Mouse (Mus musculus) spleen, adult 18-20 months (tissue): ENCODE measurements at regions not wholly inside any gene's neighbourhood (a gene's known extent, or its start where the extent isn't known, plus 50 kb on each side); places are given as distances from the start of the nearest gene placed in this dataset.

Experiments used
- DNase-seq, 2 experiments: peaks; one replicate each; pipeline ENCODE4 v3.0.0; 2022; ENCODE audit warnings: mixed read lengths in 2 of 2

DNA sequence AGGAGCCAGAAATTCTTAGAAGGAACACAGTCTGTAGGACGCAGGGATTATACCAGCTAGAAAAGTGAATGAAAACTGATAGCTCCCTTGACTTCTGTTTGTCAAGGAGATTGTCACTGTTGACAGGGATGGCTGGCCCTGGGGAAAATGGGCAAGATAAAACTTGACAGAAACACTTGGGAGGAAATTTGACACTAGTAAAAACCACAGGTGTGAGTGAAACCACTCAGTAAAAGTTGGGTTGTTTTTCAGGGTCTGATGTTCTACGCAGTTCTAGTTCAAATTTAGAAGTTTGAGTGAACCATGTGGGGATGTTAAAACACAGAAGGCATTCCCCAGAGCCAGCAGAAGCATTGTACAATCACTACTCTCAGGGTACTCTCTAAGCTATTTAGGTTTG is 246.6 kb upstream of the Prep start:
- DNase-seq, result no peak

DNA sequence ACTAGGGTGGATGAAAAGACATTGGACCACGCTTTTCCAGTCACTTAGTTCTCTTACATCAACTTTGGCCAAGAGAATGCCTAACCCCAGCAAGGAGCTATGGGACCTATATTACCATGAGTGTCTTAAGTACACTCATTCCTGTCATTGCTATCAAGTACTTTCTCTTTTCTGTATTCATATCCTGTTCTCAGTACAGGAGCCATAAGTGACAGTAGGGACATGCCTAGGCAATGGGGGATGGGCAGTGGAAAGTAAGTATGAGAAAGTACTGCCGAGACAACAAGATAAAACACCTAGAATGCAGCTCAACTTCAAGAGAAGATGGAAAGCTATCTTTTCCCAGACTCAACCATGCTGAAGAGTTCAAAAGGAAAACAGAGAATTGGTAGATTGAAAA is 247.6 kb upstream of the Prep start:
- no peak for DNase-seq

DNA sequence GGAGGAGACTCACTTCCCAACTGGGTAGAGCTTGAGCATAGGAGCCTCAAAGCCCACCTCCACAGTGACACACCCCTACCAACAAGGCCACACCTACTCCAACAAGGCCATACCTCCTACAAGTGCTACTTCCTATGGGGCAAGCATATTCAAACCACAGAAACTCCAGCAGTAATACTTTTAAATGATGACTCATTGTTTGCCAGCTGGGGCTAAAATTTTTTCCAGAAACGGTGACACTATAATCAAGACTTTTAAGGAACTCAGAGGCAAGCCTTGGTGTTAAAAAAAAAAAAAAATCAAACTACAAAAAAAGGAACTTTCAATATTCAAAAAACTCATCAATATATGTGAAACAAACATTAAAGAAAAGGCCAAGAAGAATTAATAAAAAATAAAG is 248.4 kb upstream of the Prep start:
- DNase-seq, result no peak

DNA sequence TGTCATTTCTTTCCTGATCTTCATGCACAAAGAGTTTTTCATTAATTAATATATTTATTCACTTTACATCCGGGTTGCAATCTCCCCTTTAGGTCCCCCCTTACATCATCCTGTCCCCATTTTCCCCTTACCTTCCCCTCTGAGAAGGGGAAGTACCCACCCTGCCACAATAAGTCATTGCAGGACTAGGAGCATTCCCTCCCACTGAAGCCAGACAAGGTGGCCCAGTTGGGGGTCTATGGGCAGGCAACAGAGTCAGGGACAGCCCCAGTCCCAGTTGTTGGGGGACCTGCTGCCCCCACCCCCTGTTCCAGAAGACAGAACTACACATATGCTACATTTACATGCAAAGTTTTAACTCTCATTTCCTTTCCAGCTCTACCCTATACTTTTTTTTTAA is 267.9 kb upstream of the Prdm1 start:
- DNase-seq, result no peak

DNA sequence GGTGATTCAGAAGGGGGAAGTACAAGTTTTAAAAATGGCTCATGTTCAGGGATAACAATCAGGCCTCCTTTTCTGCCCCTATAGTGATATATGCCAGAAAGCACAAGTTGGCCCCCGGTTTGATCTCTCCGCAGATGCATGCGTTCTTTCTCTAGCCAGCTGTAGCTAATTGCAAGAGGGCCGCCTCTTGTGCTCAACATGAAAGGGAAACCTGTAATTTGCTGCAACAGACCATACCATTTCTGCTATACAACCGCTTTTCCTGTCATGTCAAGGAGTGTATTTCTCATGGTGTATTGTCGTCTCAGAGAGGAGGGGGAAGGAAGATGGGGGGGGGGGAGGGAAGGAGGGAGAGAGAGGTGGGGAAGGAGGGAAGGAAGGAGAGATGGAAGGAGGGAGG is 257.1 kb upstream of the Prdm1 start:
- no peak for DNase-seq

DNA sequence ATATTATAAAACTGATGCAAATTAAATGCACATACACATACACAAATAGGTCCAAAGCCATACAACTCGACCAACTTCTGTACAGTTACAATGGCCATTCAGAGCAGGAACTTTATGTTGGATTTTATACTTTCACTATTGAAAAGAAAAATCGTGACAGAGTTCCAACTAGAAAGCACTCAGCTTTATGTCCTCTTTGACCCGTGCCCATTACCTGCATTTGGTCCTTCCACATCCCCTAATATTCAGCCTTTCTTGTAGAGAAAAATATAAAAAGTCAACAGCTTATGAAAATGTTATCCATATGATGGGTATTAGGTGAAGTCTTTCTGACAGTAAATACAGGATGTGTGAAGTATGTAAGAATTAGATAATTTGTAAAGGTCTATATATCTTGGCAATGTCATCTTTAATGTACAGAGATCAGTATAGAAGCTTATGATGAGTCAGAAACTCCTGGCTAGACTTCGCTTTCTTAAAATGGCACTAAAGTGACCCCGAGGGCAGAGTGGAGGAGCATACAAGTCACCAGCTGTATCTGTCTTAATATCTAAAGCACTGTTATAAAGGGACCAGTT is 252.2 kb upstream of the Prdm1 start:
- DNase-seq, result no peak

DNA sequence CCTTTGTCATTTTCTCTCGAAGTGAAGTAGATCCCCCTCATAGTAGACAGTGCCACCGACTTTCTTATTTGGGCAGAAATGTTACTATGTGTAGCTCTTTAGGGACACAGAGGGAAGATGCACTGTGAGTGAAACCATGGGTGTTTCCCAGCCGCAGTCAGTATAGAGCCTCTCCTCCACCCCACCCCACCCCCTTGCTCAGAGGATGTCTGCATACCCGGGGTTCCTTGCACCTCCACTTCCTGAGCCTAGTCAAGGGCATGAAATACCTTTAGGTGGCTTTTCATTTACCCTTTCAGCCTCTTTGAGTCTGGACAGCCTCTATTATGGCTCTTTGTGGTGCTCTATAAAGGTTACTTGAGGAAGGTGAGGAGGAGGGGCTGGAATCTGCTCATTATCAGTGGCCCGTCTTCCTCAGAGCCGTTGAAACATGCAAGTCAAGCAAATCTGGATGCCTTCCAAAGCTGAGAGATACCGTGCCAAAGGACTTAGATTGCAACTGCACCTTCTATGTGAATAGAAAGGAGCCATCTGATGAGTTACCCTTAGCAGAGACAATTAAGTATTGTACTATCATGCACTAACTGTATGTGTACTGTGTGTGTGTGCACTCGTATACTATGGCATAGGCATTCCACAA is 251.4 kb upstream of the Prdm1 start:
- no peak for DNase-seq

DNA sequence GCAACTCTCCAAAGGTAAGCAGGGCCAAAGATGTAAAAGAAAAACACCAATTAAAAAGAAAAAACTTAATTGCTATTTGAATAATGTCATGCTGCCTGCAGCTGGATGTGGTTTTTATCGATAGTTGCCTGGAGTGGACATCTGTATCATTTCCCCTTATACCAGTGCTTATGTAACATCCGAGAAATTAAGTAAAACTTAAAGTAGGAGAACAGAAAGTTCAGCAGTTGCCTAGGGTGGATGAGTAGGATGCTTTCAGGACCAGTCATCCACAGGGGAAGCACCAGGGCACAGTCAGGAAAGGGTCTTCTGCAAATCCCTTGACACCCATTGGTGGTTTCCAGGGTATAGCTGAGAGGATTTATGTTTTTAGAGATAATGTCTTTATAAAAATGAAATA is 248.9 kb upstream of the Prdm1 start:
- no peak for DNase-seq

DNA sequence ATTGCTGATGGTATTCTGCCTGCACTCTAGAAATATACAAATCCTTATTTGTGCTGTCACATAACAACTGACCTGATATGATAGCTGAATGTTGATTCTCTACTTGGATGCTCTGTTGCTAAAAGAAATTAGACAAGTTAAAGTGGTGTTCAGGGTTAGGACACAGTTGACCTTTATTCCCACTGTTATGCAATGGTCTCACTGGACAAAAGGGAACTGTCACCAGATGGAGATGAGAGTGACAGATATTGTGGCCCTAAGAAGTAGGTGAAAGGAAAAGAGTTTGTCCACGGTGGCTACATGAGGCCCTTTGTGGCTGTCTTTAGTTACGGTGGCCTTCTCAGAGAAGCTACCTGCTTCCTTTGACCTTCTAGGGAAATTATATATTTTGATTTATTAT is 247.9 kb upstream of the Prdm1 start:
- no peak for DNase-seq

DNA sequence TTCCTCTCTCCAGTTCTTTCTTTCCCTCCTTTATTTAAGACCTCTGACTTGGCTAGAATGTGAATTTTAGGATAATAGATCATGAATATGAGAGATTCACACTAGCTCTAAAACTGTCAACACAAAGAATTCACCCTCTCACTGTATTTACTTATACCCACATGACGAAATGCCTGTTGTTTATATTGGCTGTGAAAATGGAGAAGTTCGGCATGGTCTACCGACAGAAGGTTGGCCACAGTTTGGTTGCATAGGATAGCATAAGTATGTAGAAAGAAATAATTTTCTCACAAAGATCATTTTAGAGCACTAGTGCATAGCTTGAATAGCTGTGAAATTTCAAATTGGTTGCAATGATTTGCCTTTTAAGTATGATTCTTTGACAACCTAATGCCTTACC is 237.2 kb upstream of the Prdm1 start:
- DNase-seq, result no peak

DNA sequence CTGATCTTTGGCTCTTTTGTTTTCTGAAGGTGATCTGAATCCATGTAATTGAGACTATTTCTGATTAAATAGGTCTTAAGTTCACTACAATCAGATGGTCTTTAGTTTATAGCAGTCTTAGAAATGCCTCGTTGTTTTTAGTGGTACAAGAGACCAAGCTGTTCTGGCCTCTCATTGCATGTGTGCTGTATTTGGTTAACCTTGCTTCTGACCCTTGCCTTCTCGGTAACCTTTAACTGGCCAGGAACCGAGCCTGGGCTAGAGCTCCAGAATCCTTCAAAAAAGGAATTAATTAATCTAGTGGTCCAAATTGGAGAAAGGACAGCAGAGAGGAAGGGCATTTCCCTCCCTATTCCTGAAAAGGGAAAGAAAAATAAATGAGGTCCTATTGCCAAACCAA is 234.8 kb upstream of the Prdm1 start:
- DNase-seq, result no peak

DNA sequence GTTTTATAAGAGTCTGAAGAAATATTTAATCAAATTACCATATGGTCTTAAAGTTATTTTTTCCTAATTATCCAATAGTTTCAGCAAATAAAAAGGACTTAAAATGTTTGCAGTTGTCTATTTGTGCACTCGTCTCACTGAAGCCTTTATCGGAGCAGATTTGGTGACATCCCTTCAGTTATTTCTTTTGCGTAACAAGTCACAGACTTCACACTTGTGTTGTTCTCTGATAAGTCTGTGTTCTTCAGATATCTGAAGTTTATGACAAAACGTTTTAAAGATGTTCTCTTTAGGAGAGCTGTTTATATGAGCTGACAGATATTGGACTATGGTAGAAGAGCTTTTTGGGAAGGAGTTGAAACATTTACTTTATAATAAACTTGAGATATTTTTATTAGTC is 233.8 kb upstream of the Prdm1 start:
- DNase-seq, result no peak

DNA sequence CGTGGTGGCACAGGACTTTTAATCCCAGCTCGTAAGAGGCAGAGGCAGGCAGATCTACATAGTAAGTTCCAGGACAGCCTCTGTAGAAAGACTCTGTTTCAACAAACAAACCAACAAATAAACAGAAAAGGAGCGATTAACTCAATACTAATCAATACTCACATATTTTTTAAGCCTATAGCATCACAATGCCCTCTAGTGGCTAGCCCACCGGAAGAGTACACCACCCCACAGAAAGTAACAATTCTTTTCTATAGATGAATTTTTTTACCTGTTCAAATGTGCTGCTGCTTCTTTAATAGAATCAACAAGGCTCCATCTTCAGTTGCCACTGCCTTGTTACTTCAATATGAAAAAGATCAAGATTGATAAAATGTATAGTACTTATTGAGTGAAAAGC is 233.0 kb upstream of the Prdm1 start:
- peak in 1 of 2 experiments; percentile 20 for DNase-seq

DNA sequence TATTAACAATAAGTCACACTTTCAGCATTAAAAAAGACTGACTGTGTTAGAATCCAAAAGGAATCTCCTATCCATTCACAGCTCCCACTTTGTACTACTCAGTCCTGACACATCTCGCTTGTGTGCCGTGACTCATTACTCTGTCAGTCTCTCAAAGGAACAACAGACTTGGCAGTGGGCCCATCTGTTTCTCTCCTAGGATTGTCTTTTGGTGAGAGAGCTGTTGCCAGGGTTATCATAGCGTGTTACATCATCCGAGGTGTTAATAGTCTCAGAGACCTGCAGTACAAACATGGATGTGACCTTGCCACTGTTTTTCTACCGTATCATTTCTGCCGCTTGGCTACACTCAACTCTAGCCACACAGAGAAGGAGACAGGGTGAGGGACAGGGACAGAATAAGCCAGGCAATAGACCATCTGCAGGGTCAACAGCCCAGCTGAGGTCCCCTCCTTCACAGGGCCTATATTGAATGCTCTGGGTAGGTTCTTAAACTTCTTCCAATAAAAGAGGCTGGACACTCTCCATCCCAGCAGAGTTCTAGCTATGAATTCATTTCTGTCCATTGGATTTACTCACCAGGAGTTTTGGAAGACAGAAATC is 227.2 kb upstream of the Prdm1 start:
- DNase-seq, result no peak

DNA sequence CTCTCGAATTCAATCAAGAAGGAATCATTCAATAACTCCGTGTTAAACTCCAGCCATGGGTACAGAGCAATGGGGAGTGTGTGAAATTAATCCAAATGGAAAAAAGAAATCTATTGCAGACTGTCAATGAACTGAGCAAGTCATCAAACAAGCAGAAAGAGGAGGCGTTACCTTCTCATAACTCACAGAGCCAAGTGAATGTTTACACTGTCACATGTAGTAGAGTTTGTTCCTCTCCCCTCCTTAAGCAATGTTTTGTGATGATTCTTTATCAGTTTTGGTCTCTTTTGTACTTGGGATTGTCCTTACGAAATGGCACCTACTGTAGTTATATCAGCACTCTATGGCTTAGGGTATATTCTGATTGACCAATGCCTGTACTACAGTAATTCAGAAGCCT is 226.6 kb upstream of the Prdm1 start:
- no peak for DNase-seq

DNA sequence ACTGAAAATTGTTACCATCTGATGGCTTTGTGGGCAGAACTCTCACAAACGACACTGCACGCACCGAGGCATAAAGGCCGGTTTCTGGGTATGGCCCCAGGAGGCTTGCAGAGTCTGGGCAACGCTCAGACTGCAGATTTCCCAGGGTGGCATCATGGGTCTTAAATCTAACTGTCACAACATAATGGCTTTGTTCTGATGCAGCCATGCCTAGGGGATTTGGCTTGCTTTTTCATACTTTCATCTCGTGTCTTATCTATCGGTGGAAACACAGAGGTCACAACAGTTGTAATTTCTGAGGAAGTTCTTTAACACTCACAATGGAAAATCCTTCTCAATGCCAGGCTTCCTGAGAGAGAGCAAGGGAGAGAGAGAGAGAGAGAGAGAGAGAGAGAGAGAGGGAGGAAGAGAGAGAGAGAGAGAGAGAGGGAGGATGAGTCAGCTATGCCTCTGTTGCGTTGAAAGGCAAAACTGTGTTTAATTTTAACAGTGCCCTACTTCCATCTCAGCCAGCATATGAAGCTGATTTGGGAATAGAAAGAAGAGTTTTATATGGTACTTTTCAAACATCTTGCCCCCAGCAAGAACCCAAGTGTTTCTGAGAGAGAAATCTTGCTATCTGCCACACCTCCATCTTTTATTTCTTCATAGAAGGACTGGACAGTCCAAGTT is 224.6 kb upstream of the Prdm1 start:
- no peak for DNase-seq

DNA sequence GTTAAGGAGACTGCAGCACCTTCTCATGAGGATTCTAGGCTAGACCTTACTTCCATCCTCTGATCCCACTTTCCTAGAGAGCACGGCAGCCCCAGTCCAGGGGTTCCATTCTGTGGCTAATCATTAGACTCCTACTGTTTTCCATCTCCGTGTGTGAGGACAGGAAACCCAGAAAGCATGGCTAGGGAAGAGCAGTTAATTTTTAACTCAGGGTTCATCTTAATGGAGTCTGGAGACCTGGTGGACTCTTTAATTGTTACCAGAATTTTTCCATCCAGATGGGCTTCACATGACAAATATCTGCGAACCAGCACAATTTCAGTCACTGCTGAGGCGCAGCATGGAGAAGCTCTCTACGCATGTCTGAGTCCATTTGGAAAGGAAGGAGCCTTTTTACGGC is 222.8 kb upstream of the Prdm1 start:
- no peak for DNase-seq

DNA sequence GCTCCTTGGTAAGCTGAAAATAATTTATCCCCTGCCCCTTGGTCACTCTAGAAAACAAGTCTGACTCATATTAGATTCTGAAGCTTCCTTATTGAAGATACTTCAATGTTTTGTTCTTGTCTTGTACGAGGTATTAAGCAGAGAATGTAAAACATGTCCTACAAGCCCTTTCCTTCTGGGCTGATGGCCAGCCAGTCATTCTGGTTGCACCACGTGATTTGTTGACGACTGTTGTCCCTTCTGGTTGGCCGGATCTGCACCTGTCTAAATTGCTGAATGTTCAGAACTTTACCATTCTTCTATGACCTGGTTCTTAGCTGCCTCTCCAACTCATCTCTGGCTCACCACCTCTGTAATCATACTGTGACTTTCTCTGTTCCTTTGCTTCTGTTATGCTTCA is 220.9 kb upstream of the Prdm1 start:
- no peak for DNase-seq

DNA sequence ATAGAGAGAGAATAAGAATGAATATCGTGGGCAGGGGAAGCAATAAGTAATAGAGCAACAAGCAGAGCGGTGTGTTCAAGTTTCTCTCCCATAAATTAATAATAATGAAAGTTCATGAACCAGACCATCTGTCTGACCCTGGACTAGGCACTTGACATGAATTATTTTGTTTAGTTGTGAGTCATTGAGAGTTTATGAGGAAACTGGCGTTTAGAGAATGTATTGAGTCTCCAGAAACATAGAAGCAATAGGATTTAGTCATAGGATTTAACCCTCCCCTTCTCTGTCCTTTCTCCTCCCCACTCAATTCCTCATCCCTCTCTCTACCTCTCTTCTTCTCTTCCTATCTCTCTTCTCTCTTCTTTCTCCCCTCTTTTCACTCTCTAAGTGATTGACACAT is 219.1 kb upstream of the Prdm1 start:
- no peak for DNase-seq

DNA sequence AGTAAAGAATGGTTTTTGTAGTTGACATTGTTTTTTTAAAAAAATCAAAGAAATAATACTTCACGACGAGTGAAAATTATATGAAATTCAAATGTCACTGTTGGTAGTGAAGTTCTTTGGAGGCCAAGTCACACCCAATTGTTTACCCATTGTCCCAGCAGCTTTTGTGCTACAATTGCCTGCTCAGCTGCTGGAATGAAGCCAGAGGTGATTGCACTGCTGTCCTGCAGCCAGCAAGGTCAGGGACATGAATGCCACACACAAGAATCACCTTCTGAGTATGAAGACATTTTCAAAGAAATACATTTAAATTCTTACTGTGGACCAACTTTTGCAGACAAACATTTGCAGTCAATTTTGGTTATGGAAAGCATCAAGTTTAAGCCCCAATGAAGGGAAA is 215.9 kb upstream of the Prdm1 start:
- DNase-seq, result no peak

DNA sequence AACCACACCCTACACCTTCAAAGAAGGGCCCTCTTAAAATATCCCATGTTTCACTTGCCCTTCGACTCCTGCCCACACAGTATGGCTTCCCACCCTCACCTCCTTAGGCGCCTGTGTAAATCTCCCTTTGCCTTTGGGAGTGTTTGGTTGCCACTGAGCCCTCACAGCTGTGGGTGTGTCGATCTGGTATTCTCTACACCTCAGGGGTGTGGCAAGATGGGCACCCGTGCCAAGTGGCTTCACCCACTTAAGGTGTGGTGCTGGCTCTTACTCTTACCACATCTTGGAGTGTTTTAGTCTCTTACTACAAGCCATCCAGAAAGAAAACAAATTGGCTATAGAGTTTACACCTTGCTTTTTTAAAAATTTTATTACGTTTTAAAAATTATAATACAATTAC is 205.3 kb upstream of the Prdm1 start:
- no peak for DNase-seq

DNA sequence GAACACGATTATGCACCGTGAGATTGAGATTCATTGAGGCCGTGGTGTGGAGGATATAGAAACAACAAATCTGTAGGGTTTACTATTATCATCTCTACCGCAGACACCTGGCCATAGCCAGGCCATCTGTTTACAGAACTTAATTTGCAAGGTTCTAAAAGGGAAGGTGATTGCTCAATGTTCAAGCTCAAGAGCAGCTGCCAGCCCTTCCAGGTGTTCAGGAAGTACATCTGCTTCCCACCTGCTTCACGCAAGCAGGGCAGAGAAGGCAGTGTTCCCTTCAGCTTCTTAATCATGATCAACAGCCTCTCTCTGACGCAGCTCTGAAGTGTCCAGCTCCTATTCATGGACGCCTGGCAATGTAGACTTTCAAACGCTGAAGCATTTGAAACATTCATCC is 202.4 kb upstream of the Prdm1 start:
- DNase-seq, result no peak

DNA sequence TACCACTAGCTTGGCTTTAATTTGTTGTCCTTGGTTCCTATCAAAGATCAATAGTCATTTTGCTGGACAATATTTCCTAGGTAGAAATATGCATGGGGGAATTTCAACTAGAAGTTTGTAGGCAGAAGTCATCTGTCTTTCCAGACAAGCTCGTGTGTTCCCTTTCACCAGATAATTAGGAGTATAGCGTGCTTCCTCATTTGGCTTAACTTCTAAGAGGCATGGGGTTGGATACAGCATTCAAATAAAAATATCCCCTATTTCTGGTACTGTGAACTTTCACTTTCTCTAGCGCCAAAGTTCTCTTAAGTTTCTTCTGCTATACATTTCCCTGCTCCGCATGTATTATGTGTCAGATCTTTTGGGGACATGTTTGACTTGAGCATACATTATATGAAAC is 200.7 kb upstream of the Prdm1 start:
- no peak for DNase-seq

DNA sequence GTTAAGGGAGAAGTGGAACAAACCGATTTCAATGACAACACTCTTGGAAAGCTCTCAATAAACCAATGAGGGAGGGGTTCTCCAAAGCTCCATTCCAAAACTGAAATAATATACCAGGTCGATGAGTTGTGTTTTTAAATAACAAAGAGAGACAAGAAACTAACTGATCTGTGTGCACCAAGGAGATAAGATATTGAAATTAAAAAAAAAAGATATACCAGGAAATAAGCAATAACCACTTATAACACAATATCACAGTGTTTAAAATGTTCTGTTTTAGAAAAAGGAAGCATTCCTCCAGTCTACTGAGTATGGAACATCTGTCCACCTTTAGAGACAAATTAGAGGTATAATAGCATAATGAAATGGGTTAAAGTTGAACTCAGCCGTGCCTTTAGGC is 196.3 kb upstream of the Prdm1 start:
- no peak for DNase-seq

DNA sequence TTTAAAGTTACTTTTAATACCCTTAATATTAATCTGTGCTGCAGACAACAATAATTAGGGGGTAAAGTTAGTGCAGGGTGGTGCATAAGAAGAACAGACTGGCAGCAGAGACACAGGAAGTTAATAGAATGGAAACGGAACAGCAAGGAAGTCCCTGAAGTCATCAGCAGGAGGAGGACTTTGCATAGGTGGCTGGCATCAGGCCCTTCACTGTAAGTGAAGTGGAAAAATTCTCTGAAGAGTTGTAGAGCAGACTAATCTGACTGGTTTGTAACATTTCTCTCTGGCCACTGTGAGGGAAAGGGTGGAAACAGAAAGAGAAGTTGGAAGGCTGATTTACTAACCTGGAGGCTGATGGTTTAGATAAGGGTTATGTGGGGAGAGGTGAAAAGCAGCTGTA is 195.5 kb upstream of the Prdm1 start:
- DNase-seq, result no peak
